Mouse (Mus musculus): Measurements from ENCODE around the gene Chrd. TPM values are rescaled to one million over a fixed set of nuclear protein-coding genes. Genes with fewer than 3 reads are reported as not detected.

Chrd gene
- polyA plus RNA-seq, 1 experiment from 2014 or later = 12.2 TPM

Other genes with a start within 250 kb of the Chrd start
- gene Eif2b5, start 234.3 kb upstream of the Chrd start, polyA plus RNA-seq (2015; fragmentation: Nextera tagmentation; extraction: Ambion mirVana) = 88.4 and 93.5 TPM in 2 replicates
- gene Dvl3, start 216.1 kb upstream of the Chrd start, polyA plus RNA-seq (2015; fragmentation: Nextera tagmentation; extraction: Ambion mirVana) = 20.9 and 22.0 TPM in 2 replicates
- 572 and 581 TPM in 2 replicates for gene Ap2m1, start 197.6 kb upstream of the Chrd start, polyA plus RNA-seq (2015; fragmentation: Nextera tagmentation; extraction: Ambion mirVana)
- 60.0 and 60.3 TPM in 2 replicates for gene Abcf3, start 184.6 kb upstream of the Chrd start, polyA plus RNA-seq (2015; fragmentation: Nextera tagmentation; extraction: Ambion mirVana)
- gene Vwa5b2, start 143.7 kb upstream of the Chrd start, polyA plus RNA-seq (2015; fragmentation: Nextera tagmentation; extraction: Ambion mirVana) = 0.55 and 0.60 TPM in 2 replicates
- 29.6 and 29.7 TPM in 2 replicates for gene Eef1akmt4, start 121.5 kb upstream of the Chrd start, polyA plus RNA-seq (2015; fragmentation: Nextera tagmentation; extraction: Ambion mirVana)
- not detected in 2 replicates for gene Gm49333, start 121.5 kb upstream of the Chrd start, polyA plus RNA-seq (2015; fragmentation: Nextera tagmentation; extraction: Ambion mirVana)
- 33.6 and 38.4 TPM in 2 replicates for gene Alg3, start 121.4 kb upstream of the Chrd start, polyA plus RNA-seq (2015; fragmentation: Nextera tagmentation; extraction: Ambion mirVana)
- gene Camk2n2, start 111.8 kb upstream of the Chrd start, polyA plus RNA-seq (2015; fragmentation: Nextera tagmentation; extraction: Ambion mirVana) = 1.1 and 1.2 TPM in 2 replicates
- 5.3 and 6.3 TPM in 2 replicates for gene Ece2, start 103.3 kb upstream of the Chrd start, polyA plus RNA-seq (2015; fragmentation: Nextera tagmentation; extraction: Ambion mirVana)
- 292 and 314 TPM in 2 replicates for gene Psmd2, start 81.5 kb upstream of the Chrd start, polyA plus RNA-seq (2015; fragmentation: Nextera tagmentation; extraction: Ambion mirVana)
- 161 and 175 TPM in 2 replicates for gene Eif4g1, start 64.8 kb upstream of the Chrd start, polyA plus RNA-seq (2015; fragmentation: Nextera tagmentation; extraction: Ambion mirVana)
- gene Fam131a, start 39.9 kb upstream of the Chrd start, polyA plus RNA-seq (2015; fragmentation: Nextera tagmentation; extraction: Ambion mirVana) = 12.8 and 13.2 TPM in 2 replicates
- 87.1 and 89.8 TPM in 2 replicates for gene Polr2h, start 15.5 kb upstream of the Chrd start, polyA plus RNA-seq (2015; fragmentation: Nextera tagmentation; extraction: Ambion mirVana)
- 12.7 and 13.8 TPM in 2 replicates for gene Clcn2, start 15.4 kb upstream of the Chrd start, polyA plus RNA-seq (2015; fragmentation: Nextera tagmentation; extraction: Ambion mirVana)
- 0.66 and 0.83 TPM in 2 replicates for gene Thpo, start 1.4 kb downstream of the Chrd start, polyA plus RNA-seq (2015; fragmentation: Nextera tagmentation; extraction: Ambion mirVana)

Data from limb, embryonic 15.5 days (tissue).